Mouse (Mus musculus) liver, embryonic 14.5 days (tissue): ENCODE data around the gene Rcc1l.

ENCODE experiments used
- CTCF ChIP-seq: IDR thresholded peaks from 2 replicates; pipeline ENCODE4 v1.5.1; 2016; ENCODE audit warnings: antibody characterized with exemption, low read depth, control low read depth
- EP300 ChIP-seq: IDR thresholded peaks from 2 replicates; pipeline ENCODE4 v1.6.1; 2016; ENCODE audit warnings: antibody characterized with exemption, low read depth

GRCm38 (mm10) chr5:134136022-134136421, 40.6 kb downstream of the Rcc1l start:
- TF ChIP-seq CTCF: no peak
- no peak for TF ChIP-seq EP300
